Mouse (Mus musculus) liver, embryonic 14.5 days (tissue): ENCODE measurements at regions not wholly inside any gene's neighbourhood (a gene's known extent, or its start where the extent isn't known, plus 50 kb on each side); places are given as distances from the start of the nearest gene placed in this dataset.

Experiments used
- CTCF ChIP-seq: IDR thresholded peaks from 2 replicates; pipeline ENCODE4 v1.5.1; 2016; ENCODE audit warnings: antibody characterized with exemption, low read depth, control low read depth
- EP300 ChIP-seq: IDR thresholded peaks from 2 replicates; pipeline ENCODE4 v1.6.1; 2016; ENCODE audit warnings: antibody characterized with exemption, low read depth

DNA sequence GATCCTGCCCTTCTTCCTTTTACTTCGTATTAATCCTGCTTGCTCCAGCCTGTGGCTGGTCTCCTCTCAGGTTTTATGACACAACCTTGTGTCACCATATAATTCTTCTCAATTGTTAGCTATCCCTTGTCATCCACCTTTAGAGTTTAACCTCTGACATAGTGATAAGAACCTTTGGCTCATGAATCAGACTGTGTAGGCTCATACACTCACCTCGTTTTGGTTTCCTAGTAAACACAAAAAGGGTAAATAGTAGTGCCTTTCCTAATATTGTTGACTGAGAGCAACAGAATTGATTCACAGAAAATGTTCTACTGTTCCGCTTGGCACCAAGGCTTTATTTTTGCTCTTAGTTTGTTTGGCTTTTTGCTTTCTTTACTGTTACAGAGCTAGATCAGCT lies 216.2 kb upstream of the H2al1a start:
- TF ChIP-seq EP300 (no peak), CTCF (no peak)
